Mouse (Mus musculus): Measurements from ENCODE around the gene Ppm1e.

DNA sequence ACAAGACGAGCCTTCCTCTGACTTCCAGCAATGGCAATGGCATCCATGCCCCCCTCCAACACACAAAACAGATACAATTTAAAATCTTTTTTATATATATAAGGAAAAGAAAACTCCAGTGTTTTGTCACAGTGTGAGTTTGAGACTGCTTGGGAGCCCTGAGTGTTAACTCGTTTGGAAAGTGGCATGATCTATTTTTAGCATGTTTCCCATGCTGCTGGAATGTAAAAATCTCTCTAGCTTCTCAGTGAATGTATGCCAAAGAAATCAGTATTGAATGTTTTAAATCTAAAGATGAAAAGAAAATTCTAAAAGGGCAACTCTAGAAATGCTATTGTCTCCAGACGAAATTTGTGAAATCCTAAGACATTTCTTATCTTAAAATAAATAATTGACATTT lies 45.3 kb downstream of the Ppm1e start:
- TF ChIP-seq ZMIZ1 (IDR thresholded peaks at IDR 0.05; ENCODE audit: low read depth, low read length) (no peak), POLR2AphosphoS2 (IDR thresholded peaks at IDR 0.05; ENCODE audit: low read depth, low read length) (no peak), CTCF (conservative IDR thresholded peaks at IDR 0.05 in 1 of 2, IDR thresholded peaks at IDR 0.05 in 1 of 2; ENCODE audit: low read depth in 2 of 2, low read length in 2 of 2) (no peak), NELFE (IDR thresholded peaks at IDR 0.05; ENCODE audit: low read depth, low read length) (no peak), ZC3H11A (IDR thresholded peaks at IDR 0.05; ENCODE audit: low read depth, low read length) (no peak), TBP (conservative IDR thresholded peaks at IDR 0.05; ENCODE audit: low read depth, low read length) (no peak), CHD1 (IDR thresholded peaks at IDR 0.05; ENCODE audit: low read depth, low read length) (no peak), MAFK (IDR thresholded peaks at IDR 0.05; ENCODE audit: insufficient replicate concordance, low read length) (no peak), JUND (conservative IDR thresholded peaks at IDR 0.05; ENCODE audit: low read depth, low read length) (no peak), POLR2A (IDR thresholded peaks at IDR 0.05; ENCODE audit: low read depth, low read length) (no peak), SIN3A (IDR thresholded peaks at IDR 0.05; ENCODE audit: low read length) (no peak), EP300 (IDR thresholded peaks at IDR 0.05; ENCODE audit: low read length) (no peak)
